Mouse (Mus musculus) lung, adult 2 months (tissue): ENCODE measurements around the gene Gphb5.

Experiments used
- CTCF ChIP-seq: fragments of 200-500 bp; IDR thresholded peaks from 2 replicates; pipeline ENCODE4 v1.5.1; 2011; ENCODE audit warnings: mild to moderate bottlenecking, low read length, control low read depth; ENCODE audit not compliant: insufficient read depth
- POLR2A ChIP-seq: fragments of 200-500 bp; IDR thresholded peaks from 2 replicates; pipeline ENCODE4 v1.6.1; 2011; ENCODE audit warnings: low read depth, mild to moderate bottlenecking, control low read depth, low read length, borderline replicate concordance; ENCODE audit errors: extremely low read depth

DNA sequence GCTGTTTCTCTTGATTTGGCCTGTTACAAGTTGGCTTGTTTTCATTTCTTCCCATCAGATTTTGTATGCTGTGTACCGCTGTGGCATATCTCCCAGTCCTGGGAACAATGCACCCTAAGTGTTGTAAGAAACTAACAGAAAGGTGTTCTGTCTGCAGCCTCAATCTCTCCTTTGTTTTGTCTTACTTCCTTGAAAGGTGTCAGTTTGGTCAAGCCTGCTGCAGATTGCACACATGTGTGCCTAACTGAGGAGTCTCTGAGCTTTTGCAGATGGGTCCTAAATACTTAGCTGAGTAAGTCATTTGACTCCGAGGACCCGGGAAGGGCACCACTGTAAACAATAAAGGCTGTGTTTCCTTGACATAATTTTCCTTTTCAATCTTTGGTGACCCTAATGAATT is 20.0 kb downstream of the Gphb5 start:
- TF ChIP-seq CTCF, result no peak
- TF ChIP-seq POLR2A, result no peak
